Mouse (Mus musculus): ENCODE measurements around the gene Ddost. TPM values are rescaled to one million over a fixed set of nuclear protein-coding genes. Genes with fewer than 3 reads are reported as not detected.

Ddost gene
- polyA plus RNA-seq (2014; fragmentation: Nextera tagmentation; extraction: Ambion mirVana), result 249 and 259 TPM in 2 replicates

- Histone ChIP-seq H3K4me2 (ENCODE audit: low read depth, low read length) (peak within 1 kb of the TSS; percentile 89), H3K4me3 (ENCODE audit: low read depth, low read length) (peak within 1 kb of the TSS; percentile 96), H3K9me3 (replicated peaks; ENCODE audit: control insufficient read depth, low read length) (no peaks in the 10 kb centered on the region), H3K9ac (replicated peaks; ENCODE audit: low read length) (peak within 1 kb of the TSS; percentile 92), H3K36me3 (replicated peaks; ENCODE audit: control insufficient read depth, insufficient read depth, low read depth, low read length) (no peaks in the 10 kb centered on the region), H3K27ac (replicated peaks; ENCODE audit: low read depth, low read length) (peak within 1 kb of the TSS; percentile 38; the same call in 1 of the 2 replicates), H3K4me1 (ENCODE audit: control insufficient read depth, insufficient read depth, low read length) (peaks cover 4% of the 10 kb centered on the region; the same call in 1 of the 2 replicates), H3K27me3 (ENCODE audit: control insufficient read depth, insufficient read depth, low read length) (no peaks in the 10 kb centered on the region)
- ATAC-seq (replicated peaks; ENCODE audit: insufficient number of reproducible peaks, low FRiP score, low TSS enrichment, low read depth) (peak; percentile 99), DNase-seq (ENCODE audit: low spot score) (peak; percentile 99)
- WGBS, result under 1% methylated on average over 64 of the region's 64 CpGs
Observed at GRCm38 (mm10) chr4:138304340-138305104, at the start of gene Ddost. Ddost (plus strand) TSS chr4:138304730.

- H3K27me3 ChIP-seq (ENCODE audit: control insufficient read depth, insufficient read depth, low read length), result peaks cover 5% of the 10 kb centered on the region; the same call in 1 of the 2 replicates
- no peak overlapping the region for H3K4me2 ChIP-seq (ENCODE audit: low read depth, low read length)
- no peak overlapping the region for H3K27ac ChIP-seq (replicated peaks; ENCODE audit: low read depth, low read length)
- no peak for ATAC-seq (replicated peaks; ENCODE audit: insufficient number of reproducible peaks, low FRiP score, low TSS enrichment, low read depth)
- H3K4me3 ChIP-seq (ENCODE audit: low read depth, low read length), result no peak overlapping the region
- no peaks in the 10 kb centered on the region for H3K9me3 ChIP-seq (replicated peaks; ENCODE audit: control insufficient read depth, low read length)
- H3K9ac ChIP-seq (replicated peaks; ENCODE audit: low read length), result no peak overlapping the region
- no peak for DNase-seq (ENCODE audit: low spot score)
- H3K4me1 ChIP-seq (ENCODE audit: control insufficient read depth, insufficient read depth, low read length), result peaks cover 3% of the 10 kb centered on the region; the same call in 1 of the 2 replicates
- WGBS, result 83% methylated on average over 22 of the region's 22 CpGs
- no peaks in the 10 kb centered on the region for H3K36me3 ChIP-seq (replicated peaks; ENCODE audit: control insufficient read depth, insufficient read depth, low read depth, low read length)
Observed at GRCm38 (mm10) chr4:138257116-138257687, 47.3 kb upstream of the Ddost start.

- DNase-seq (ENCODE audit: low spot score), result no peak
- Histone ChIP-seq H3K27ac (replicated peaks; ENCODE audit: low read depth, low read length) (no peak overlapping the region), H3K4me2 (ENCODE audit: low read depth, low read length) (no peak overlapping the region), H3K4me1 (ENCODE audit: control insufficient read depth, insufficient read depth, low read length) (no peaks in the 10 kb centered on the region), H3K9ac (replicated peaks; ENCODE audit: low read length) (no peak overlapping the region), H3K9me3 (replicated peaks; ENCODE audit: control insufficient read depth, low read length) (no peaks in the 10 kb centered on the region), H3K27me3 (ENCODE audit: control insufficient read depth, insufficient read depth, low read length) (peaks cover 3% of the 10 kb centered on the region; the same call in 1 of the 2 replicates), H3K36me3 (replicated peaks; ENCODE audit: control insufficient read depth, insufficient read depth, low read depth, low read length) (no peaks in the 10 kb centered on the region), H3K4me3 (ENCODE audit: low read depth, low read length) (no peak overlapping the region)
- WGBS, result 83% methylated on average over 7 of the region's 7 CpGs
- no peak for ATAC-seq (replicated peaks; ENCODE audit: insufficient number of reproducible peaks, low FRiP score, low TSS enrichment, low read depth)
Observed at GRCm38 (mm10) chr4:138258663-138259062, 45.9 kb upstream of the Ddost start.

- H3K36me3 ChIP-seq (replicated peaks; ENCODE audit: control insufficient read depth, insufficient read depth, low read depth, low read length), result no peaks in the 10 kb centered on the region
- WGBS, result 84% methylated on average over 5 of the region's 5 CpGs
- no peak overlapping the region for H3K9ac ChIP-seq (replicated peaks; ENCODE audit: low read length)
- H3K4me1 ChIP-seq (ENCODE audit: control insufficient read depth, insufficient read depth, low read length), result no peaks in the 10 kb centered on the region
- H3K4me3 ChIP-seq (ENCODE audit: low read depth, low read length), result no peak overlapping the region
- DNase-seq (ENCODE audit: low spot score), result no peak
- H3K9me3 ChIP-seq (replicated peaks; ENCODE audit: control insufficient read depth, low read length), result no peaks in the 10 kb centered on the region
- H3K4me2 ChIP-seq (ENCODE audit: low read depth, low read length), result no peak overlapping the region
- ATAC-seq (replicated peaks; ENCODE audit: insufficient number of reproducible peaks, low FRiP score, low TSS enrichment, low read depth), result no peak
- H3K27me3 ChIP-seq (ENCODE audit: control insufficient read depth, insufficient read depth, low read length), result no peaks in the 10 kb centered on the region
- no peak overlapping the region for H3K27ac ChIP-seq (replicated peaks; ENCODE audit: low read depth, low read length)
Observed at GRCm38 (mm10) chr4:138259482-138259881, 45.0 kb upstream of the Ddost start.

- ATAC-seq (replicated peaks; ENCODE audit: insufficient number of reproducible peaks, low FRiP score, low TSS enrichment, low read depth) (peak; percentile 82), DNase-seq (ENCODE audit: low spot score) (peak; percentile 85)
- Histone ChIP-seq H3K36me3 (replicated peaks; ENCODE audit: control insufficient read depth, insufficient read depth, low read depth, low read length) (no peaks in the 10 kb centered on the region), H3K27ac (replicated peaks; ENCODE audit: low read depth, low read length) (no peak overlapping the region), H3K4me1 (ENCODE audit: control insufficient read depth, insufficient read depth, low read length) (no peaks in the 10 kb centered on the region), H3K27me3 (ENCODE audit: control insufficient read depth, insufficient read depth, low read length) (no peaks in the 10 kb centered on the region), H3K9ac (replicated peaks; ENCODE audit: low read length) (peak overlapping the region; percentile 29), H3K9me3 (replicated peaks; ENCODE audit: control insufficient read depth, low read length) (no peaks in the 10 kb centered on the region), H3K4me3 (ENCODE audit: low read depth, low read length) (peak overlapping the region; percentile 69), H3K4me2 (ENCODE audit: low read depth, low read length) (peak overlapping the region; percentile 81)
- under 1% methylated on average over 62 of the region's 78 CpGs for WGBS
Observed at GRCm38 (mm10) chr4:138261843-138262681, 42.5 kb upstream of the Ddost start.

- Histone ChIP-seq H3K27me3 (ENCODE audit: control insufficient read depth, insufficient read depth, low read length) (no peaks in the 10 kb centered on the region), H3K9ac (replicated peaks; ENCODE audit: low read length) (no peak overlapping the region), H3K27ac (replicated peaks; ENCODE audit: low read depth, low read length) (no peak overlapping the region), H3K4me3 (ENCODE audit: low read depth, low read length) (no peak overlapping the region), H3K9me3 (replicated peaks; ENCODE audit: control insufficient read depth, low read length) (no peaks in the 10 kb centered on the region), H3K4me1 (ENCODE audit: control insufficient read depth, insufficient read depth, low read length) (no peaks in the 10 kb centered on the region), H3K36me3 (replicated peaks; ENCODE audit: control insufficient read depth, insufficient read depth, low read depth, low read length) (no peaks in the 10 kb centered on the region), H3K4me2 (ENCODE audit: low read depth, low read length) (no peak overlapping the region)
- ATAC-seq (replicated peaks; ENCODE audit: insufficient number of reproducible peaks, low FRiP score, low TSS enrichment, low read depth) (no peak), DNase-seq (ENCODE audit: low spot score) (no peak)
- 87% methylated on average over 10 of the region's 10 CpGs for WGBS
Observed at GRCm38 (mm10) chr4:138267869-138268268, 36.7 kb upstream of the Ddost start.

GRCm38 (mm10) chr4:138272011-138272997 is 32.2 kb upstream of the Ddost start:
- DNase-seq (ENCODE audit: low spot score), result no peak
- H3K27me3 ChIP-seq (ENCODE audit: control insufficient read depth, insufficient read depth, low read length), result no peaks in the 10 kb centered on the region
- no peaks in the 10 kb centered on the region for H3K36me3 ChIP-seq (replicated peaks; ENCODE audit: control insufficient read depth, insufficient read depth, low read depth, low read length)
- ATAC-seq (replicated peaks; ENCODE audit: insufficient number of reproducible peaks, low FRiP score, low TSS enrichment, low read depth), result no peak
- 73% methylated on average over 14 of the region's 14 CpGs for WGBS
- no peak overlapping the region for H3K4me3 ChIP-seq (ENCODE audit: low read depth, low read length)
- H3K27ac ChIP-seq (replicated peaks; ENCODE audit: low read depth, low read length), result no peak overlapping the region
- no peak overlapping the region for H3K4me2 ChIP-seq (ENCODE audit: low read depth, low read length)
- H3K9me3 ChIP-seq (replicated peaks; ENCODE audit: control insufficient read depth, low read length), result no peaks in the 10 kb centered on the region
- no peaks in the 10 kb centered on the region for H3K4me1 ChIP-seq (ENCODE audit: control insufficient read depth, insufficient read depth, low read length)
- no peak overlapping the region for H3K9ac ChIP-seq (replicated peaks; ENCODE audit: low read length)

All from embryonic facial prominence, embryonic 11.5 days (tissue).